Mouse (Mus musculus): Measurements from ENCODE around the gene Col5a3. TPM values are rescaled to one million over a fixed set of nuclear protein-coding genes. Genes with fewer than 3 reads are reported as not detected.
"Not testable (repeated sequence)": the region's sequence is repeated elsewhere in the genome, so short reads cannot be mapped to it uniquely, and the experiment has no call there.

Gene Col5a3
- polyA plus RNA-seq, 1 experiment from 2014 or later = 1.0 TPM

DNA sequence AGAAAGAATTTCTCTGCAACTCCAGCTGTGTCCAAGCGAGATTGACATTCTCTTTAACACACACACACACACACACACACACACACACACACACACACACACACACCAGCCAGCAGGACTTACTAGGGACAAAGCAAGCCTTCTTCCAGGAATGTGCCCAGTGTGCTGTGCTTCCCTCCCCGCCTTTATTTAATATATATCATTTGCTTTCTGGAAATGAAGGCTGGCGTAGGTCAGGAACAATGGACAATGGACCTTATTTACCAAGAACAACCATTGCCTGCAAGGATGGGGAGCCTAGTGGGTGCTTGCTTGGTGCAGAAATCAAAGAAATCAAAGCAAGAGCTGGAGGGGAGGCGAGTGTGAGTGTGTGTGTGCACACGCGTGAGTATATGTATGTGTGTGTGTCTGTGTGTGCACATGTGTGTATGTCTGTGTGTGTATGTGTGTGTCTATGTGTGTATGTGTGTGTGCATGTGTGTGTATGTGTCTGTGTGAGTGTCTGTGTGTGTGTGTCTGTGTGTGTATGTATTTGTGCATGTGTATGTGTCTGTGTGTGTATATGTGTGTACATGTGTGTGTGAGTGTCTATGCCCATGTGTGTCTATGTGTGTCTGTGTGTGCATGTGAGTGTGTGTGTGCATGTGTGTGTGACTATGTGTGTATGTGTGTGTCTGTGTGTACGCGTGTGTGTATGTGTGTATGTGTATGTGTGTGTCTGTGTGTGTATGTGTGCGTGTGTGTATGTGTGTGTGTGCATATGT lies 22.5 kb upstream of the Col5a3 start:
- Histone ChIP-seq H3K9ac (ENCODE audit: low read length) (no peak overlapping the region), H3K27me3 (replicated peaks; ENCODE audit: control insufficient read depth, insufficient read depth, low read length) (no peaks in the 10 kb centered on the region), H3K4me2 (ENCODE audit: low read length) (no peak overlapping the region), H3K9me3 (ENCODE audit: control insufficient read depth, low read length) (no peaks in the 10 kb centered on the region), H3K36me3 (ENCODE audit: control insufficient read depth, insufficient read depth, low read length) (no peaks in the 10 kb centered on the region), H3K27ac (ENCODE audit: low read depth) (no peak overlapping the region), H3K4me3 (ENCODE audit: low read depth, low read length) (no peak overlapping the region), H3K4me1 (replicated peaks; ENCODE audit: control insufficient read depth, insufficient read depth, low read length) (no peaks in the 10 kb centered on the region)
- ATAC-seq (replicated peaks; ENCODE audit: low FRiP score, low TSS enrichment, low read depth) = no peak
- DNase-seq (ENCODE audit: low spot score) = no peak
- WGBS = 78% methylated on average over 9 of the region's 9 CpGs

DNA sequence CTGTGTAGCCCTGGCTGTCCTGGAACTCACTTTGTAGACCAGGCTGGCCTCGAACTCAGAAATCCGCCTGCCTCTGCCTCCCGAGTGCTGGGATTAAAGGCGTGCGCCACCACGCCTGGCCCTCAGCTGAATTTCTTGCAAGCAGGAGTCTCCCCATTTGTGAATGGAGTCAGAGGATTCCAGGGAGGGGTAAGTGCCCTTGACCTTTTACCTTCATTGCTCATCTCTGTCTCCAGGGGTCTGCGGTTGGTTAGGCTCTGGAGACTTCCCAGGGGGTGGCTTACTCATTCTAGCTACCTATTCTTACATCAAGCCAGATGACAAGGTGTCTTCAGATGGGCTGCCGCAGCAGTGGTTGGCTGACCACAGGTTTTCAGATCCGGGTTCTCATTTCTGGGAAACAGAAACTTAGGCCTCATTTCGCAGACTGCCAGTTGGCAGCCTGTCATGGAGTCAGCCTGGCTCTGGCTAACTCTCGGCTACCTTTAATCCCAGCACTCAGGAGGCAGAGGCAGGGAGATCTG lies 20.6 kb upstream of the Col5a3 start:
- H3K27me3 ChIP-seq (replicated peaks; ENCODE audit: control insufficient read depth, insufficient read depth, low read length); ATAC-seq (replicated peaks; ENCODE audit: low FRiP score, low TSS enrichment, low read depth); H3K4me3 ChIP-seq (ENCODE audit: low read depth, low read length); H3K9me3 ChIP-seq (ENCODE audit: control insufficient read depth, low read length); H3K27ac ChIP-seq (ENCODE audit: low read depth); H3K9ac ChIP-seq (ENCODE audit: low read length); H3K36me3 ChIP-seq (ENCODE audit: control insufficient read depth, insufficient read depth, low read length); H3K4me1 ChIP-seq (replicated peaks; ENCODE audit: control insufficient read depth, insufficient read depth, low read length); H3K4me2 ChIP-seq (ENCODE audit: low read length); DNase-seq (ENCODE audit: low spot score): not testable (repeated sequence)
- 85% methylated on average over 11 of the region's 11 CpGs for WGBS

DNA sequence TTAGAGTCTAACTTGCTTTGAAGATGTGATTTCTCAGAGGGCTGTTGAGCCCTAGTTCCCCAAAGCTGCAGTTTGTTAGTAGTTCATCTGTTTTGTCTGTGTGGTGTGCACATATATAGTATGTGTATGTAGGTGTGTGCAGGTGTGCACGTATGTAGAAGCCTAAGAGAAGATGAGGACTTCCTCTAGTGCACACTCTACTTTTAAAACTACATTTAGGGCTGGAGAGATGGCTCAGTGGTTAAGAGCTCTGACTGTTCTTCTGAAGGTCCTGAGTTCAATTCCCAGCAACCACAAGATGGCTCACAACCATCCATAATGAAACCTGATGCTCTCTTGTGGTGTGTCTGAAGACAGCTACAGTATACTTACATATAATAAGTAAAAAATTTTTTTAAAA lies 20.0 kb upstream of the Col5a3 start:
- WGBS = 83% methylated on average over 1 of the region's 1 CpGs
- DNase-seq (ENCODE audit: low spot score) = no peak
- Histone ChIP-seq H3K4me2 (ENCODE audit: low read length) (no peak overlapping the region), H3K9ac (ENCODE audit: low read length) (no peak overlapping the region), H3K9me3 (ENCODE audit: control insufficient read depth, low read length) (no peaks in the 10 kb centered on the region), H3K4me1 (replicated peaks; ENCODE audit: control insufficient read depth, insufficient read depth, low read length) (0 out of 2 replicates have a peak, but pooled peaks cover 3% of the 10 kb centered on the region), H3K27ac (ENCODE audit: low read depth) (no peak overlapping the region), H3K27me3 (replicated peaks; ENCODE audit: control insufficient read depth, insufficient read depth, low read length) (no peaks in the 10 kb centered on the region), H3K4me3 (ENCODE audit: low read depth, low read length) (no peak overlapping the region), H3K36me3 (ENCODE audit: control insufficient read depth, insufficient read depth, low read length) (no peaks in the 10 kb centered on the region)
- ATAC-seq (replicated peaks; ENCODE audit: low FRiP score, low TSS enrichment, low read depth) = no peak

DNA sequence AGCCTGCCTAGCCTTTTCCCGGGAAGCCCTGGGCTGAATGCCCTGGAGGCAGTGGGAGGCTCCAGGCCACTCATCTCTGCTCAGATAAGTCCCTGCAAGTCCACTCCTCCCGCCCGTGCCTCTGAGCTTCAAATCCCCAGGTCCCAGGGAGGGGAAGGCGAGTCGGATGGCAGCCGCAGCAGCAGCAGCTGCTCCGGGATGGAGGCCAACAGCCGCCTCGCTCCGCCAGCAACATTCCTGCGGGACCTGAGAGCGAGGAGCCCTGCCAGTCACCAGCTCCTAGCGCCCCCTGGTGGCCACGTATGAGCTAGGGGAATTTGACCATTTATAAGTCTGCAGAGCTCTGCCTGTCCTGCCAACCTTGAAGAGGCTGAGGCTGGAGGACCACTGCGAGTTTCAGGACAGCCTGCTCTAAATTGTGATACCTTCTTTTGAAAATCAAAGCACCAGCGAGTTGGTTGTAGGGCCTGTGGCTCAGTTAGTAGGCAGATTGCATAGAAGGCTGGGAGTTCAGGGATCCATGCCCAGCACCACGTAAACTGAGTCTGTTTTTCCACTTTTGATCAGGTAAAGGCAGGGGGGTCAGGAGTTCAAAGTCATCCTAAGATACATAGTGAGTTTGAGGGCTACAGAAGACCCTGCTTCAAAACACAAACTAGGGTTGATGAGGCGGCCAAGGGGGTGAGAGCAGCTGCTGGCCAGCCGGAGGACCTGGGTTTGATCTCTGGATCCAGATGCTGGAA lies 16.2 kb upstream of the Col5a3 start:
- H3K27ac ChIP-seq (ENCODE audit: low read depth) = no peak overlapping the region
- H3K9ac ChIP-seq (ENCODE audit: low read length) = no peak overlapping the region
- no peak overlapping the region for H3K4me2 ChIP-seq (ENCODE audit: low read length)
- DNase-seq (ENCODE audit: low spot score) (peak; percentile 98), ATAC-seq (replicated peaks; ENCODE audit: low FRiP score, low TSS enrichment, low read depth) (peak; percentile 85)
- H3K9me3 ChIP-seq (ENCODE audit: control insufficient read depth, low read length) = no peaks in the 10 kb centered on the region
- H3K4me1 ChIP-seq (replicated peaks; ENCODE audit: control insufficient read depth, insufficient read depth, low read length) = 0 out of 2 replicates have a peak, but pooled peaks cover 3% of the 10 kb centered on the region
- H3K4me3 ChIP-seq (ENCODE audit: low read depth, low read length) = no peak overlapping the region
- no peaks in the 10 kb centered on the region for H3K27me3 ChIP-seq (replicated peaks; ENCODE audit: control insufficient read depth, insufficient read depth, low read length)
- 15% methylated on average over 19 of the region's 19 CpGs for WGBS
- H3K36me3 ChIP-seq (ENCODE audit: control insufficient read depth, insufficient read depth, low read length) = no peaks in the 10 kb centered on the region

DNA sequence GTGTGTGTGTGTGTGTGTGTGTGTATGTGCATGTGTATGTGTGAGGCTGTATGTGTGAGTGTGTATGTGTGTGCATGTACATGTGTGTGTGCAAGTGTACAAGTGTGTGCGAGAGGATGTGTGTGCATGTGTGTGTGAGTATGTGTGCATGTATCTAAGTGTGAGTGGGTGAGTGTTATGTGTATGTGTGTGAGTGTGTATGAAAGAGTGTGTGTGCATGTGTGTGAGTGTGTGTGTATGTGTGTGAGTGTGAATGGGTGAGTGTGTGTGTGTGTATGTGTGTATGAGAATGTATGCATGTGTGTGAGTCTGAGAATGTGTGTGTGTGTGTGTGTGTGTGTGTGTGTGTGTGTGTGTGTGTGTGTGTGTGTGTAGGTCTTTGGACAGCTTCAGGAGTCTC lies 13.3 kb upstream of the Col5a3 start:
- 96% methylated on average over 1 of the region's 1 CpGs for WGBS
- Histone ChIP-seq H3K9ac (ENCODE audit: low read length) (no peak overlapping the region), H3K27me3 (replicated peaks; ENCODE audit: control insufficient read depth, insufficient read depth, low read length) (no peaks in the 10 kb centered on the region)

DNA sequence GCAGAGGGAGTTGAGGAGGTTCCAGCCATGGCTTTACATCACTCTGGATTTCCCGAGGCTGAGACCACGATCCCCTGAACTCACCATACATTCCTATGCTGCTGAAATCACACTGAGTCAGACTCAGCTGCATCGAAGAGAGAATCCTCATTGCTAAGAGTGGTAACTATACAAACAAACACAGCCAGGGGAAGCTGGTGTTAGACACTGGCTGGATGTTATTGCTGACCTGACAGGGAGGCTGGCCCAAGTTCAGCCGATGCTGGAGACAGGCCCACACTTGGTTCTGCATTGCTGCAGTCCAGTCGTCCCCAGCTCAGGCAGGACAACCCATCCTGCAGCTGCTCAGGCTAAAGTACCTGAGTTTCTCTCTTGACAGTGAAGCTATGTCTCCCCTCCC lies 10.9 kb upstream of the Col5a3 start:
- Histone ChIP-seq H3K4me2 (ENCODE audit: low read length) (no peak overlapping the region), H3K9me3 (ENCODE audit: control insufficient read depth, low read length) (no peaks in the 10 kb centered on the region), H3K4me1 (replicated peaks; ENCODE audit: control insufficient read depth, insufficient read depth, low read length) (0 out of 2 replicates have a peak, but pooled peaks cover 2% of the 10 kb centered on the region), H3K4me3 (ENCODE audit: low read depth, low read length) (no peak overlapping the region), H3K9ac (ENCODE audit: low read length) (no peak overlapping the region), H3K36me3 (ENCODE audit: control insufficient read depth, insufficient read depth, low read length) (no peaks in the 10 kb centered on the region), H3K27ac (ENCODE audit: low read depth) (no peak overlapping the region), H3K27me3 (replicated peaks; ENCODE audit: control insufficient read depth, insufficient read depth, low read length) (no peaks in the 10 kb centered on the region)
- ATAC-seq (replicated peaks; ENCODE audit: low FRiP score, low TSS enrichment, low read depth) = no peak
- 37% methylated on average over 5 of the region's 5 CpGs for WGBS
- no peak for DNase-seq (ENCODE audit: low spot score)

More for the DNA sequence above, 13.3 kb upstream of the Col5a3 start:
- H3K36me3 ChIP-seq (ENCODE audit: control insufficient read depth, insufficient read depth, low read length) = no peaks in the 10 kb centered on the region
- 0 out of 2 replicates have a peak, but pooled peaks cover 3% of the 10 kb centered on the region for H3K4me1 ChIP-seq (replicated peaks; ENCODE audit: control insufficient read depth, insufficient read depth, low read length)
- H3K27ac ChIP-seq (ENCODE audit: low read depth) = no peak overlapping the region
- no peak overlapping the region for H3K4me3 ChIP-seq (ENCODE audit: low read depth, low read length)
- ATAC-seq (replicated peaks; ENCODE audit: low FRiP score, low TSS enrichment, low read depth) (no peak), DNase-seq (ENCODE audit: low spot score) (no peak)
- H3K9me3 ChIP-seq (ENCODE audit: control insufficient read depth, low read length) = no peaks in the 10 kb centered on the region
- no peak overlapping the region for H3K4me2 ChIP-seq (ENCODE audit: low read length)

DNA sequence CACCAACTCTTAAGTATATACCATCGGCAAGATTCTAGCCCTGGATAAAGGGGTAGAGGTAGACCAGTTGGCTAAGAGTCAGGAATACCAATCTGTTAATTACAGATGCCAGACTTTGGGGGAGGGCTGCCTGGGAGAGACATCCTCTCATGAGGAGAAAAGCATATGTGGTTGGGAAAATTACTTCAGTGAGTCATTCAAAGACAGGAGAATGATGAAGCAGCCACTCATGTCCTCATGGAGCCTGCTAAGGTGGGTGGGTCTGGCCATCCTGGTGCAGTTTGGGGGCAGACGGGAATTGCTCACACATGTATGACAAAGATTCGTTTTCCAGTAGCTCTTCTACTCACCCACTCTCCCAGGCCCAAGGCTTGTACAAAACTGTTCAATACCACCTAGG lies 8.0 kb upstream of the Col5a3 start:
- no peaks in the 10 kb centered on the region for H3K36me3 ChIP-seq (ENCODE audit: control insufficient read depth, insufficient read depth, low read length)
- no peak for ATAC-seq (replicated peaks; ENCODE audit: low FRiP score, low TSS enrichment, low read depth)
- WGBS = 82% methylated on average over 3 of the region's 3 CpGs

DNA sequence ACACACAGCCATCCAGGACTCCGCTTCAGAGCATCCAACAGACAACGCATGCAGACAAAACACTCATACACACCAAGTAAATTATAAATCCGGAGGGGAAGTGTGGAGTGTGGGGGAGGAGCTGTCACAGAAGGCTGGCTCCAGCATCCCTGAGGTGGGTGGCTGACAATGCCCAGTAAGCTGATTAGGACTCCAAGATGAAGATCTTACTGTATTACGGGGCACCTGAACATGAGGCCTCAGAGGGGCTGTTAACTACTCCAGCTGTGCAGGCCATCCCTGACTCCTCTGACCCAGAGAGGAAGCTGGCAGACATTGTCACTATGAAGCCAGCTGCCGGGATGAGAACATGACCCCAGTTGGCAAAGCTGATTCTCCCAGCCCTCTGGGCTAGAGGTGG lies 5.1 kb upstream of the Col5a3 start:
- Histone ChIP-seq H3K9me3 (ENCODE audit: control insufficient read depth, low read length) (no peaks in the 10 kb centered on the region), H3K4me3 (ENCODE audit: low read depth, low read length) (no peak overlapping the region), H3K27me3 (replicated peaks; ENCODE audit: control insufficient read depth, insufficient read depth, low read length) (peaks cover 3% of the 10 kb centered on the region; the same call in 1 of the 2 replicates), H3K36me3 (ENCODE audit: control insufficient read depth, insufficient read depth, low read length) (no peaks in the 10 kb centered on the region), H3K27ac (ENCODE audit: low read depth) (no peak overlapping the region), H3K4me2 (ENCODE audit: low read length) (no peak overlapping the region), H3K9ac (ENCODE audit: low read length) (no peak overlapping the region), H3K4me1 (replicated peaks; ENCODE audit: control insufficient read depth, insufficient read depth, low read length) (peaks cover under 1% of the 10 kb centered on the region; the same call in 1 of the 2 replicates)
- WGBS = 78% methylated on average over 5 of the region's 5 CpGs
- no peak for DNase-seq (ENCODE audit: low spot score)
- ATAC-seq (replicated peaks; ENCODE audit: low FRiP score, low TSS enrichment, low read depth) = no peak

More for the DNA sequence above, 8.0 kb upstream of the Col5a3 start:
- no peak overlapping the region for H3K27ac ChIP-seq (ENCODE audit: low read depth)
- H3K4me3 ChIP-seq (ENCODE audit: low read depth, low read length) = no peak overlapping the region
- H3K9me3 ChIP-seq (ENCODE audit: control insufficient read depth, low read length) = no peaks in the 10 kb centered on the region
- no peak overlapping the region for H3K4me2 ChIP-seq (ENCODE audit: low read length)
- no peaks in the 10 kb centered on the region for H3K4me1 ChIP-seq (replicated peaks; ENCODE audit: control insufficient read depth, insufficient read depth, low read length)
- no peak for DNase-seq (ENCODE audit: low spot score)
- no peaks in the 10 kb centered on the region for H3K27me3 ChIP-seq (replicated peaks; ENCODE audit: control insufficient read depth, insufficient read depth, low read length)
- no peak overlapping the region for H3K9ac ChIP-seq (ENCODE audit: low read length)

Measured in intestine, embryonic 14.5 days (tissue).